Mouse (Mus musculus) CH12.LX (cell line): Measurements from ENCODE around the gene Zbtb42.

Experiments used
- E2F4 ChIP-seq: IDR thresholded peaks from 2 replicates; pipeline ENCODE4 v1.6.1; 2011; ENCODE audit warnings: low read depth, low read length, improper control_type of control experiment; ENCODE audit not compliant: insufficient replicate concordance
- UBTF ChIP-seq: IDR thresholded peaks from 2 replicates; pipeline ENCODE4 v1.6.1; 2012; ENCODE audit warnings: low read depth, mild to moderate bottlenecking, inconsistent platforms, low read length, improper control_type of control experiment, moderate library complexity

DNA sequence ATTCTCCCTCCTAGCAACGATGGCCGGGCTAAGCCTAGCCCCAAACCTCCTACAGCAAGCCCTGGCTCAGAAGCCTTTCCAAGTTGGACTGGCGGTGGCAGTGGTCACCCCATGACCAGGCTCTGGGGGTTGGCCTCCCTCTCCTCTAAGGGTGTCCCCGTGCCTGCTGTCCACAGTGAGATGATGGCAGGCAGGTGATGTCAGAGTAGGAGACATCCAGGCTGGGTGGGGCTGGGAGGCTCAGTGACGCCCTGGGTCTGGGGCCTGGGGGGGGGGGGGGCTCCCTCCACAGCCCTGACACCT lies 44.4 kb downstream of the Zbtb42 start:
- TF ChIP-seq UBTF (no peak), E2F4 (no peak)
